Mouse (Mus musculus) thymus, postnatal 4 days (tissue): ENCODE results near the gene Arap1.

ENCODE experiments used
- DNase-seq: peaks from one replicate; pipeline ENCODE4 v3.0.0; 2021

The Arap1 gene

GRCm38 (mm10) chr7:101453296-101453695, 105.4 kb downstream of the Arap1 start:
- DNase-seq, result no peak

- DNase-seq, result no peak
Observed at GRCm38 (mm10) chr7:101453725-101454124, 105.9 kb downstream of the Arap1 start.

GRCm38 (mm10) chr7:101454479-101454878, 106.6 kb downstream of the Arap1 start:
- no peak for DNase-seq

- DNase-seq, result no peak
Observed at GRCm38 (mm10) chr7:101455141-101455540, 107.3 kb downstream of the Arap1 start.

- DNase-seq, result no peak
Observed at GRCm38 (mm10) chr7:101456318-101456717, 108.5 kb downstream of the Arap1 start.

GRCm38 (mm10) chr7:101456789-101457188, 108.9 kb downstream of the Arap1 start:
- no peak for DNase-seq

- DNase-seq, result no peak
Observed at GRCm38 (mm10) chr7:101457283-101457682, 109.4 kb downstream of the Arap1 start.

- peak; percentile 52 for DNase-seq
Observed at GRCm38 (mm10) chr7:101457801-101458200, 109.9 kb downstream of the Arap1 start.

GRCm38 (mm10) chr7:101458278-101458781, 110.5 kb downstream of the Arap1 start:
- DNase-seq, result no peak

GRCm38 (mm10) chr7:101459305-101459813, 111.5 kb downstream of the Arap1 start:
- DNase-seq, result no peak

- no peak for DNase-seq
Observed at GRCm38 (mm10) chr7:101459923-101460607, 112.2 kb downstream of the Arap1 start.

- no peak for DNase-seq
Observed at GRCm38 (mm10) chr7:101460608-101460957, 112.7 kb downstream of the Arap1 start.

GRCm38 (mm10) chr7:101461571-101461970, 113.7 kb downstream of the Arap1 start:
- DNase-seq, result no peak
